ENCODE assay signal across 8 mouse cellular contexts in genomic region chr5:136967592-136967991, GRCm38 (mm10). TPM values are rescaled to one million over a fixed set of nuclear protein-coding genes. Genes with fewer than 3 reads are reported as not detected.
A peak's percentile ranks its signal among the peaks of the same experiment; 100 is the strongest.
DNase-seq lines count a peak whose midpoint lies in the region; ATAC-seq and TF ChIP-seq lines count a peak whose summit lies in the region.

No protein-coding gene starts in this region.

- H3K4me3 ChIP-seq in intestine, postnatal 0 days (ENCODE audit: low read depth, low read length): peak overlapping the region; percentile 31
- no peak overlapping the region for H3K4me3 ChIP-seq in lung, postnatal 0 days (ENCODE audit: low read depth, low read length)
- H3K4me3 ChIP-seq in midbrain, embryonic 16.5 days (ENCODE audit: low read depth, low read length): no peak overlapping the region

- no peaks in the 10 kb centered on the region for H3K27me3 ChIP-seq in intestine, postnatal 0 days (replicated peaks; ENCODE audit: control insufficient read depth, insufficient read depth, low read length)
- no peaks in the 10 kb centered on the region for H3K27me3 ChIP-seq in lung, postnatal 0 days (replicated peaks; ENCODE audit: insufficient read depth, low read length)
- no peaks in the 10 kb centered on the region for H3K27me3 ChIP-seq in midbrain, embryonic 16.5 days (ENCODE audit: control insufficient read depth, insufficient read depth, low read depth, low read length)

- no peak for TF ChIP-seq EP300 in lung, postnatal 0 days (IDR thresholded peaks at IDR 0.05)

- peaks cover 34% of the 10 kb centered on the region for H3K36me3 ChIP-seq in intestine, postnatal 0 days (ENCODE audit: control insufficient read depth, insufficient read depth)
- H3K36me3 ChIP-seq in lung, postnatal 0 days (ENCODE audit: insufficient read depth, low read length): no peaks in the 10 kb centered on the region; the same call in 1 of the 2 replicates
- peaks cover 15% of the 10 kb centered on the region for H3K36me3 ChIP-seq in midbrain, embryonic 16.5 days (ENCODE audit: control insufficient read depth, insufficient read depth, low read length)

- no peak overlapping the region for H3K9ac ChIP-seq in intestine, postnatal 0 days (ENCODE audit: low read depth, low read length)
- no peak overlapping the region for H3K9ac ChIP-seq in lung, postnatal 0 days (replicated peaks; ENCODE audit: low read depth)
- H3K9ac ChIP-seq in midbrain, embryonic 16.5 days (ENCODE audit: low read depth, low read length): no peak overlapping the region

- TF ChIP-seq CTCF in intestine, postnatal 0 days (IDR thresholded peaks at IDR 0.05; ENCODE audit: low read depth): no peak
- TF ChIP-seq CTCF in lung, postnatal 0 days (IDR thresholded peaks at IDR 0.05): no peak

- H3K4me1 ChIP-seq in intestine, postnatal 0 days (replicated peaks; ENCODE audit: control insufficient read depth, insufficient read depth, low read length): peaks cover 15% of the 10 kb centered on the region; the same call in 1 of the 2 replicates
- peaks cover 15% of the 10 kb centered on the region for H3K4me1 ChIP-seq in lung, postnatal 0 days (ENCODE audit: insufficient read depth, low read depth, low read length)
- peaks cover 6% of the 10 kb centered on the region; the same call in 1 of the 2 replicates for H3K4me1 ChIP-seq in midbrain, embryonic 16.5 days (ENCODE audit: control insufficient read depth, insufficient read depth, low read length)

- H3K9me3 ChIP-seq in intestine, postnatal 0 days (ENCODE audit: control insufficient read depth): no peaks in the 10 kb centered on the region
- no peaks in the 10 kb centered on the region for H3K9me3 ChIP-seq in lung, postnatal 0 days (ENCODE audit: low read length)
- no peaks in the 10 kb centered on the region for H3K9me3 ChIP-seq in midbrain, embryonic 16.5 days (replicated peaks; ENCODE audit: control insufficient read depth, low read length, poor library complexity, severe bottlenecking)

- intact Hi-C loops in gastrocnemius, postnatal 36 days (cut with DNase I): no loop called here

- peak overlapping the region; percentile 86 for H3K27ac ChIP-seq in intestine, postnatal 0 days (ENCODE audit: low read depth, low read length)
- H3K27ac ChIP-seq in lung, postnatal 0 days (ENCODE audit: low read length): peak overlapping the region; percentile 87
- no peak overlapping the region for H3K27ac ChIP-seq in midbrain, embryonic 16.5 days (ENCODE audit: low read length)

- 14% methylated on average over 10 of the region's 10 CpGs for WGBS in intestine, postnatal 0 days
- WGBS in lung, postnatal 0 days: 56% methylated on average over 10 of the region's 10 CpGs
- 81% methylated on average over 10 of the region's 10 CpGs for WGBS in midbrain, embryonic 16.5 days

- H3K4me2 ChIP-seq in intestine, postnatal 0 days (replicated peaks; ENCODE audit: low read depth): peak overlapping the region; percentile 58
- H3K4me2 ChIP-seq in lung, postnatal 0 days (replicated peaks; ENCODE audit: low read depth, low read length): no peak overlapping the region
- no peak overlapping the region for H3K4me2 ChIP-seq in midbrain, embryonic 16.5 days (ENCODE audit: low read length)

- ATAC-seq in intestine, postnatal 0 days: peak; percentile 36
- ATAC-seq in lung, postnatal 0 days: peak; percentile 23
- no peak for ATAC-seq in midbrain, embryonic 16.5 days

- DNase-seq in adrenal gland, adult 2 months: peak; percentile 80
- peak; percentile 69 to 77 for DNase-seq in gastrocnemius, postnatal 36 days
- peak; percentile 69 for DNase-seq in lung, postnatal 0 days (ENCODE audit: low spot score)
- no peak for DNase-seq in layer of hippocampus, adult 8-10 months (ENCODE audit: low spot score in 2 of 2)
- DNase-seq in retina, embryonic 14.5 days (ENCODE audit: low spot score): no peak
- DNase-seq in cerebellum, adult 18-20 months: no peak

RNA-seq across cellular contexts. Expression of gene Cldn15, which starts 1.2 kb away (rescaled TPM):
- 10 to 100 TPM; 11.2 to 18.8 TPM for total RNA-seq in adrenal gland, adult 2 months (2021)
- polyA plus RNA-seq in adrenal gland, adult 2 months (2012; rRNA removed): 19.7 and 20.2 TPM in 2 replicates
- total RNA-seq in gastrocnemius, postnatal 36 days (2021): 1 to 10 TPM; 1.7 to 1.8 TPM
- polyA plus RNA-seq in intestine, postnatal 0 days (2015; fragmentation: Nextera tagmentation; extraction: Ambion mirVana): 29.5 and 31.2 TPM in 2 replicates
- polyA plus RNA-seq in lung, postnatal 0 days (2015; fragmentation: Nextera tagmentation; extraction: Ambion mirVana): 10.5 and 11.9 TPM in 2 replicates
- under 1 TPM in 2 of 4 experiments, not detected in 2; 0.27 to 0.33 TPM for total RNA-seq in layer of hippocampus, adult 8-10 months (2022)
- 0.15 and 0.30 TPM in 2 replicates for polyA plus RNA-seq in midbrain, embryonic 16.5 days (2015; fragmentation: Nextera tagmentation; extraction: Ambion mirVana)

RNA-seq across cellular contexts. Expression of gene Fis1, which starts 14.5 kb away (rescaled TPM):
- 100 to 1,000 TPM; 143 to 225 TPM for total RNA-seq in adrenal gland, adult 2 months (2021)
- 136 and 184 TPM in 2 replicates for polyA plus RNA-seq in adrenal gland, adult 2 months (2012; rRNA removed)
- 100 to 1,000 TPM; 149 to 165 TPM for total RNA-seq in gastrocnemius, postnatal 36 days (2021)
- polyA plus RNA-seq in intestine, postnatal 0 days (2015; fragmentation: Nextera tagmentation; extraction: Ambion mirVana): 318 and 324 TPM in 2 replicates
- 318 and 358 TPM in 2 replicates for polyA plus RNA-seq in lung, postnatal 0 days (2015; fragmentation: Nextera tagmentation; extraction: Ambion mirVana)
- total RNA-seq in layer of hippocampus, adult 8-10 months (2022): 100 to 1,000 TPM; 224 to 262 (median 228) TPM
- polyA plus RNA-seq in midbrain, embryonic 16.5 days (2015; fragmentation: Nextera tagmentation; extraction: Ambion mirVana): 346 and 355 TPM in 2 replicates

RNA-seq across cellular contexts. Expression of gene Plod3, which starts 19.2 kb away (rescaled TPM):
- total RNA-seq in adrenal gland, adult 2 months (2021): 10 to 100 TPM; 68.5 to 74.3 TPM
- 75.6 and 86.3 TPM in 2 replicates for polyA plus RNA-seq in adrenal gland, adult 2 months (2012; rRNA removed)
- total RNA-seq in gastrocnemius, postnatal 36 days (2021): 10 to 100 TPM; 19.5 to 22.2 TPM
- polyA plus RNA-seq in intestine, postnatal 0 days (2015; fragmentation: Nextera tagmentation; extraction: Ambion mirVana): 11.1 and 11.8 TPM in 2 replicates
- polyA plus RNA-seq in lung, postnatal 0 days (2015; fragmentation: Nextera tagmentation; extraction: Ambion mirVana): 38.3 and 41.7 TPM in 2 replicates
- 10 to 100 TPM; 37.1 to 51.5 (median 46.0) TPM for total RNA-seq in layer of hippocampus, adult 8-10 months (2022)
- polyA plus RNA-seq in midbrain, embryonic 16.5 days (2015; fragmentation: Nextera tagmentation; extraction: Ambion mirVana): 34.7 and 37.9 TPM in 2 replicates

RNA-seq across cellular contexts. Expression of gene Znhit1, which starts 20.2 kb away (rescaled TPM):
- 100 to 1,000 TPM; 102 to 109 TPM for total RNA-seq in adrenal gland, adult 2 months (2021)
- polyA plus RNA-seq in adrenal gland, adult 2 months (2012; rRNA removed): 151 and 155 TPM in 2 replicates
- 10 to 100 TPM; 58.3 to 63.2 TPM for total RNA-seq in gastrocnemius, postnatal 36 days (2021)
- polyA plus RNA-seq in intestine, postnatal 0 days (2015; fragmentation: Nextera tagmentation; extraction: Ambion mirVana): 84.6 and 91.1 TPM in 2 replicates
- 80.8 and 83.9 TPM in 2 replicates for polyA plus RNA-seq in lung, postnatal 0 days (2015; fragmentation: Nextera tagmentation; extraction: Ambion mirVana)
- 10 to 100 TPM; 74.8 to 87.6 (median 80.4) TPM for total RNA-seq in layer of hippocampus, adult 8-10 months (2022)
- 136 and 144 TPM in 2 replicates for polyA plus RNA-seq in midbrain, embryonic 16.5 days (2015; fragmentation: Nextera tagmentation; extraction: Ambion mirVana)

RNA-seq across cellular contexts. Expression of gene Vgf, which starts 58.6 kb away (rescaled TPM):
- total RNA-seq in adrenal gland, adult 2 months (2021): 10 to 100 TPM; 10.1 to 51.2 TPM
- polyA plus RNA-seq in adrenal gland, adult 2 months (2012; rRNA removed): 5.3 and 7.0 TPM in 2 replicates
- not detected for total RNA-seq in gastrocnemius, postnatal 36 days (2021)
- 1.3 and 1.6 TPM in 2 replicates for polyA plus RNA-seq in intestine, postnatal 0 days (2015; fragmentation: Nextera tagmentation; extraction: Ambion mirVana)
- 0.12 and 0.19 TPM in 2 replicates for polyA plus RNA-seq in lung, postnatal 0 days (2015; fragmentation: Nextera tagmentation; extraction: Ambion mirVana)
- total RNA-seq in layer of hippocampus, adult 8-10 months (2022): 100 to 1,000 TPM; 162 to 206 (median 186) TPM
- polyA plus RNA-seq in midbrain, embryonic 16.5 days (2015; fragmentation: Nextera tagmentation; extraction: Ambion mirVana): 12.6 and 15.6 TPM in 2 replicates

Comparison
In these comparisons a context has a peak if more than half of its experiments do, and no peak if none do; other contexts are left out.
1. DNase-seq: peak in adrenal gland, adult 2 months (single experiment), gastrocnemius, postnatal 36 days (2 of 2) and lung, postnatal 0 days (single experiment); none in layer of hippocampus, adult 8-10 months (0 of 2), retina, embryonic 14.5 days (single experiment) and cerebellum, adult 18-20 months (0 of 2).